Mouse (Mus musculus) embryo, embryonic 10 days (tissue): ENCODE data around the gene Thg1l.

Source experiments
- DNase-seq: peaks from one replicate; pipeline ENCODE4 v3.0.0-alpha.2; 2015; ENCODE audit warnings: low spot score

Thg1l gene

DNA sequence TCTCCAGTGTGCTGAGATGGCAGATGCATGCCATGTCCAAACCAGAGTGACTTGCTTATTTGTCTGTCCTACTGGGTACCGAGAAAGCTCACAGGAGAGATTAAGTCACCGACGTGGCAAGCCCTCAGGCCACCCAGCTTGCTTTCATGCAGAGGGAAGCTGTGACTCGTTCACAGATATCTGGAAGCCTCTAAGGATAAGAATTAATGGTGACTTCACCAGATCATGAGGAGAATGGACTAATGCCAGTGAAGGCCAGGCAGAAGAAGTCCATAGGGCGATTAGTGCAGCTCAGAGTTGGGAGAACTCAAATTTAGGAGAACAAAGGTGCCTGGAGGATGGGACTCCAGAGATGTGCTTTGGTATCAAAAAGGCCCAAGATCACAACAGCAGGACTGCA is 27.8 kb downstream of the Thg1l start:
- no peak for DNase-seq

DNA sequence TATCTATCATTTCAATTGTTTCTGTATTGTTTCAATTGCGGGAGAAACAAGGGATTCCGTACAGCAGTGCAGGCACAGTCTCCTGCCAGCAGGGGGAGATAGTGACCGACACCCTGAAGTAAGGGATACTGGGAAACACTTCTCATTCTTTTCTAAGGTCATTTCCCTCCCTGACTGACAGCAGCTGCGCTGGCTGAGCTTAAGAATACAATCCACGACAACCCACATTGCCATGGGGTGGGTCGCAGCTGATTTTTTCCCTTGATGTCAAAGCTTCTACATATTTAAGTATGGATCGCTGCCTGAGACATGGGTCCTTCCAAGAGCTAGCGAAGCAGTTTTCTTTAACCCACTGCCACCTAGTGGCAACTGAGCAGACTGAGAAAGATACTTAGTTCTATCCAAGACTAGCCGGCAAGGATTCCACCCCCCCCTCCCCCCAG is 28.6 kb downstream of the Thg1l start:
- DNase-seq: peak; percentile 92

DNA sequence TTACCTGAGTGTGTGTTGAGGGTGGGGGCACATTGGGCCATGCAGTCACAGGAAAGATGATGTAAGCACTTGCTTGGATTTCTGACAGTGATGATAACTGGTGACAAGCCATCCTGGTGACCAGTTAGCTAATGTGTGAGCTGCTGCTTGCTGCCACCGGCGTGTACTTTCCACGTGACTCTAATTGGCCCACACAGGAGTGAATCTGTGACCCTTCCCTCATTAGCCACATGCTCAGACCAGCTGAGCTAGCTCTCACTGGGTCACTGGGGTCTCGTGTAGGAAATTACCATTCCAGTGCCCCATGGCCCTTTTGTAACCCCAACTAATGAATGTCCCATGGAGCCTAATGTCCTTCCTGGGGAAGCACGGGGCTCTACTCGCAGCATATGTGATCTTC is 29.9 kb downstream of the Thg1l start:
- DNase-seq: peak; percentile 17

DNA sequence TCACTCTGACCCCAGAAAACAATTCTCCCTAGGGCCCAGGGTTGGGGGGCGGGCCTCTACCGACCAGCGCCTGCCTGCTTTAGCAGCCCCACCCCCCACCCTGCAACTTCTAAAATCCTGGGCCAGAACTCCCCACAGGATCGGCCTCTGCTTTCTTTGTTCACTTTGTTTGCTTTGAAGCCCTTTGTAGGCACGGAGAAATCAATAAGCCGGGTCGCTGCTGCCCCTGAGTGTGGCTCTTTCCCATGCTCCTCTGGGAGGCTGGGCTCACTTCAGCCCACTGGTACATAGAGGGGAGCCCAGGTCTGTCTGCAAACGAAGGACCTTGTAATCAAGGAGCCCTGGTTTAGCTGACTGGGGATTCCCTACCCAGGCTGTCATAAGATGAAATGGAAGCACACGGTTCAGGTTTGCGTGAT is 33.8 kb downstream of the Thg1l start:
- DNase-seq: peak; percentile 60

- no peak for DNase-seq
Observed at GRCm38 (mm10) chr11:45921026-45921425, 34.3 kb downstream of the Thg1l start.

DNA sequence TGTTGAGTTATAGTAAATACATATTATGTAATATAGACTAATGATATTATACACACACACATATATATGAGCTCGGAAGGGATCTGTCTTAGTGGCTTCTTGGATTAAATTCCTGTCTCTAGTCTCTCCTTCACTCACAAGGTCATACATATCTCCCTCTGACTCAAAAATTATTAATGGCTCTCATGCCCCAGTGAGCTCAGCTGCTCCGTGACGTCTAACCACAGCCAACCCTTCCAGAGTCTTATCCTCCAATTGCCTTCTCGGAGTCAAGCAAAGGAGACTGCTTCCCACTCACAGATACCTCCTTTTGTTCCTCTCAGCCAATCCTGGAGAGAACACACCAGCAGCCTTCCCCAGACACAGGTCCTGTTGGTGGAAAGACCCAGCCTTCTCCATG is 36.5 kb downstream of the Thg1l start:
- no peak for DNase-seq

GRCm38 (mm10) chr11:45918018-45918417 is 37.3 kb downstream of the Thg1l start:
- DNase-seq: no peak

DNA sequence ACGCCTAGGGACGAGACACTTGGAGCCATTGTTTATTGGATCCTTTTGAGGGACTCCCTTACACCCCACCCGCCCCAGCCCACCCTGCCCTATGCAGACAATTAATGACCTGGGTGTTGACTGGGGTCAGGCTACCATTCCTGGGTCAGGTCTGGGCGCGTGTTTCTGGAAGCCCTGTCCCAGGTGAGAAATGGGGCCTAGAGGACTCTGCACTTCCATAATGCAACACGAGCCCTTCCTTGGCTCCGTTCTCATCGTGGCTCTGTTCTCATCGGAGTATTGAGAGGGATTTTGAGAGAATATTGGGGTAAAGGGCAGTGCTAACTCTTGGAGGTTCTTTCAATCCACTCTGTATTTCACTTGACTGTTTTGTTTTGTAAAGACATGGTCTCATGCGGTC is 39.1 kb downstream of the Thg1l start:
- DNase-seq: no peak

GRCm38 (mm10) chr11:45910701-45911100 is 44.6 kb downstream of the Thg1l start:
- DNase-seq: no peak

DNA sequence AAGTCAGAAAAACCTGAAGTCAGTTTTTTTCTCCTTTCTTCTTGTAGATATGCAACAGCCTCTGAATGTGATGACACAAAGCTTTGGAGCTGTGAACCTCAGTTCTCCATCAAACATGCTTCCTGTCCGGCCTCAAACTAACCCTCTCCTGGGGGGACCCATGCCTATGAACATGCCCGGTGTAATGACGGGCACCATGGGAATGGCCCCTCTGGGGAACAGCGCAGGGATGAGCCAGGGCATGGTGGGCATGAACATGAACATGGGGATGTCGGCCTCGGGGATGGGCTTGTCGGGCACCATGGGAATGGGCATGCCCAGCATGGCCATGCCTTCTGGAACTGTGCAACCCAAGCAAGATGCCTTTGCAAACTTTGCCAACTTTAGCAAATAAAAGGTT is 46.4 kb downstream of the Thg1l start:
- DNase-seq: no peak

DNA sequence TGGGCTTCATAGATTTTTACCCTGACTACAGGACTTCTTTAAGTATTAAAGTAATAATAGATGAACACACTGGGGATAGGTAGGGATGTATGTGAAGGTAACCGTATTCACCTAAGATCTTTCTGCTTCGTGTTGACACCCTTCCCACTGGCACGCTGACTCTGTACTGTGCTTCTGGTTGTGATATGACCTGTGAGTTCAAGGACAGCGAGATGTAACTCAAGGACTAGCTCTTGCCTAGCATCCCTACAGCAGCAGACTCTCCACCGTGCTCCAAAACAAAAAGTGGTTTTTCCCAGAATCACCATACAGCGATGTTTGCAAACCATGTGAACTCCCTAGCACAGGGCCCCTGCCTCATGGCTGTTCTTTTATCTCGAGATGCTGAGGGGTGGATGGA is 47.2 kb downstream of the Thg1l start:
- no peak for DNase-seq

- no peak for DNase-seq
Observed at GRCm38 (mm10) chr11:45907301-45907700, 48.0 kb downstream of the Thg1l start.

- no peak for DNase-seq
Observed at GRCm38 (mm10) chr11:45906109-45906786, 49.0 kb downstream of the Thg1l start.

GRCm38 (mm10) chr11:45900233-45901015 is 54.9 kb downstream of the Thg1l start:
- DNase-seq: no peak

- no peak for DNase-seq
Observed at GRCm38 (mm10) chr11:45897392-45897791, 57.9 kb downstream of the Thg1l start.
